Mouse (Mus musculus) kidney, adult 2 months (tissue): ENCODE data around the gene 1700018B08Rik. TPM values are rescaled to one million over a fixed set of nuclear protein-coding genes. Genes with fewer than 3 reads are reported as not detected.
A peak's percentile ranks its signal among the peaks of the same experiment; 100 is the strongest.

ENCODE experiments used
- DNase-seq: peaks from one replicate; pipeline ENCODE4 v3.0.0; 2021
- H3K27ac ChIP-seq: fragments of 200-500 bp; 2 replicates; pipeline ENCODE4 v1.5.1; 2012; ENCODE audit warnings: low read depth, low read length, control low read depth, inconsistent platforms; ENCODE audit not compliant: insufficient read depth
- H3K27me3 ChIP-seq: fragments of 200-500 bp; replicated peaks from 2 replicates; pipeline ENCODE4 v1.6.1; 2012; ENCODE audit warnings: mild to moderate bottlenecking, moderate library complexity, low read length, inconsistent platforms; ENCODE audit not compliant: control insufficient read depth, insufficient read depth
- H3K36me3 ChIP-seq: fragments of 200-500 bp; 2 replicates; pipeline ENCODE4 v1.6.1; 2012; ENCODE audit warnings: mild to moderate bottlenecking, moderate library complexity, low read length, inconsistent platforms; ENCODE audit not compliant: control insufficient read depth, insufficient read depth
- H3K4me1 ChIP-seq: fragments of 200-500 bp; 2 replicates; pipeline ENCODE4 v1.6.1; 2011; ENCODE audit warnings: low read length; ENCODE audit not compliant: control insufficient read depth, insufficient read depth
- H3K4me3 ChIP-seq: fragments of 200-500 bp; 2 replicates; pipeline ENCODE4 v1.5.1; 2011; ENCODE audit warnings: mild to moderate bottlenecking, low read depth, low read length, control low read depth; ENCODE audit not compliant: insufficient read depth
- CTCF ChIP-seq: fragments of 200-500 bp; conservative IDR thresholded peaks from 2 replicates; pipeline ENCODE4 v1.5.1; 2011; ENCODE audit warnings: low read depth, mild to moderate bottlenecking, control low read depth, low read length, moderate library complexity, mixed read lengths; ENCODE audit not compliant: insufficient read depth, insufficient read length
- POLR2A ChIP-seq: fragments of 200-500 bp; IDR thresholded peaks from one replicate; pipeline ENCODE4 v1.6.1; 2011; ENCODE audit warnings: low read depth, low read length, control low read depth
- WGBS: fragments of 180-500 bp; shearing (Covaris S2); methylation state at CpG from one replicate; pipeline ENCODE4 v1.1.7; 2018; 5-methylcytosine and 5-hydroxymethylcytosine counted together
- polyA plus RNA-seq: library from polyadenylated mRNA; depleted of rRNA; stranded (reverse); fragments of >200 nt; gene quantifications from 2 replicates; pipeline ENCODE4 v1.2.3, GENCODE M21; 2012

1700018B08Rik gene
- polyA plus RNA-seq, 1 experiment, result not detected

DNA sequence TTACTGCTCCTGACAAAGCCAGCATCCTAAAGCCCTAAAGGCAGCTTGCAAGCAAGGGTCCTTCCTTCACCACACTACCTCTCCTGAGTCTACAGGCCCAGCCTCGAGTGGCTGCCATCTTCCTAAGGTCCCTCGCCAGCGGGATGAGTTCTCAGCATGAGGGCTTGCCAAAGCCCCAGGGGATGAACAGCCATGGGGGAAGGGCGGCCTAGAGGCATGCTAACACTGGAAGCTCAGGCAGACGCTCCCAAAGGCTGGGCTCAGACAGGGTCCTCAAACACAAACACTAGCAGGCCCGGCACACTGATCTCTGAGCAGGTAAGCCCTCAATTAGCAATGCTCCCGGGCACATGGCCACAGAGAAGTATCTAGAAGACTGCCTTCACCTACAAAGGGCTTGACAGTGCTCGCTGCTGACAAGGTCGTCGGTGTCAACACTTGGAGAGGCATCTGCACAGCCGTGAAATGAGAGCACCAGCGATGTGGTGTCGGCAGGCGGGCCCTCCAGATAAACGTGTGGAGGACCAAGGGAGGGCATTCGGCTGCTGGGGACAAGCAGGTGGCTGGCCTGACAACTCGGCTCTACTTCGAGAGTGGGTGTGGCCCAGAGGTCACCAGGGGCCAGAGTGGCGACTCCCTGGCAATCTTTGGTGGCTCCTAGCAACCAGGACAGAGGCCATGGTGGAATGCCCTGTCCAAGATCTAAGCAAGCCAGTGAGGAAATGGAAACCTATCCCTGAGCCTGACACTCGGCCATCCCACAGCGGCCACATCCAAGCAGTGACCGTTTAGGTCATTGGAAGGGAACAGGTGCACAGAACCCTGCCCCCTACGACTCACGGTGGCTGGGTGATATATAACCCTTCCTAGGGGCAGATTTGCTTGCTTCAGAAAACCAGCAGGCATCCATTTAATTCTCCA lies 7.2 kb upstream of the 1700018B08Rik start:
- no peak for DNase-seq
- no peak overlapping the region for H3K27ac ChIP-seq
- no peaks in the 10 kb centered on the region for H3K27me3 ChIP-seq
- 72% methylated on average over 24 of the region's 24 CpGs for WGBS
- no peaks in the 10 kb centered on the region for H3K4me1 ChIP-seq
- no peak for TF ChIP-seq CTCF
- no peak for TF ChIP-seq POLR2A
- no peaks in the 10 kb centered on the region for H3K36me3 ChIP-seq
- H3K4me3 ChIP-seq, result no peak overlapping the region

DNA sequence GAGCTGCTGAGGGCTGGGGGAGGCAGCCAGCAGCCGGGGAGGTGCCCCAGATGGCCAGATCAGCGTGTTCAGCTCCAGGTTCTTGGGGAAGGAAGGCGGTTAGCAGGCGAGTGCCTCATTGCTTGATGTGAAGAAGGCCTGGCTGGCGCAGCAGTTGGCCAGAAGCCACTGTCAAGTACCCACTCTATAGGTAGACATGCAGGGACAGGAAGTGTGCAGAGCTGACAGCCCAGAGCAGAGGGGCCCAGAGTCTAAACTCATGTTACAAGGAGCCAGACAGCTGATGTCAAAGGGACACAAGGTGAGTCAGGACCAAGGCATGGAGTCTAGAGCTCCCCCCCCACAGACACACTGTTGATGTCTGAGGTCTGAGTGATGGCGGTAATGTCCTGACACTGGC lies 5.9 kb upstream of the 1700018B08Rik start:
- Histone ChIP-seq H3K4me1 (no peaks in the 10 kb centered on the region), H3K4me3 (no peak overlapping the region), H3K27me3 (no peaks in the 10 kb centered on the region), H3K27ac (no peak overlapping the region), H3K36me3 (no peaks in the 10 kb centered on the region)
- no peak for DNase-seq
- 78% methylated on average over 6 of the region's 6 CpGs for WGBS
- TF ChIP-seq CTCF (no peak), POLR2A (no peak)

DNA sequence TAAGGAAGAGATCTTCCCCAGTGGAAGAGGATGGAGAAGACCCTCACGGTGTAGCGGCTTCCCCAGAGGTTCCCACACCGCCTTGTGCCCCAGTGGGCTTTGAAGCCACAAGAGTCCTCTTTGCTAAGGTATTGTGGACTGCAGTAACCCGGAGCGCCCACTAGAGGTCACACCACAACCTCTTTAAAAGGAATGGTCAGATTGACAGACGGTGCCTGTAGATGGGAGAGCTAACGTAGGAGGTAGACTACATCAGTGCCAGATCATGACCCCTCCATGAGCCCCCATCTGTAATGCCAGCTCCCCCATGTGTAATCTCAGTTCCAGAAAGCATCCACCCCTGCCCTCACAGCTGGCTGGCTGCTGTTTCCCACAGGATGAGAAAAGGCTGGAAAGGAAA lies 3.0 kb upstream of the 1700018B08Rik start:
- DNase-seq, result peak; percentile 73
- Histone ChIP-seq H3K4me3 (no peak overlapping the region), H3K36me3 (no peaks in the 10 kb centered on the region), H3K27me3 (no peaks in the 10 kb centered on the region), H3K4me1 (no peaks in the 10 kb centered on the region), H3K27ac (no peak overlapping the region)
- TF ChIP-seq CTCF (peak; percentile 89), POLR2A (no peak)
- 7% methylated on average over 7 of the region's 7 CpGs for WGBS

DNA sequence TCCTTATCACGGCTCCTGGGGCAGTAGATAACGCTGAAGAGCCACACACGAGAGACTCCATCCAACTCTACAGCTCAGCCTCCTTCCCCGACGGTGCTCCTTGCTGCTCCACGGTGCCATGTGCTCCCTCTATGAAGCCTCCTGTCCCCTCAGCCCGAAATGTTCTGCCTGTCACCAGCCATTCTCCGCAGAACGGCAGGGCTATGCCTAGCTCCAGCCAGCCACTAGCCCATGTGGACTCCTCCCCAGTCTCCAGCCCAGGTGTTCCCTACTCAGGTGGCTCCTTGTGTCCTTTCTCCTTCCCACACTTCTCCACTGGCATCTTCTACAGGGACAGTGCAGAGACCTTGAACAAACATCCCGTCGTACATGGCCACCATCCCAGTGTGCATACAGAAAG lies 816 bp upstream of the 1700018B08Rik start:
- WGBS, result 73% methylated on average over 11 of the region's 11 CpGs

DNA sequence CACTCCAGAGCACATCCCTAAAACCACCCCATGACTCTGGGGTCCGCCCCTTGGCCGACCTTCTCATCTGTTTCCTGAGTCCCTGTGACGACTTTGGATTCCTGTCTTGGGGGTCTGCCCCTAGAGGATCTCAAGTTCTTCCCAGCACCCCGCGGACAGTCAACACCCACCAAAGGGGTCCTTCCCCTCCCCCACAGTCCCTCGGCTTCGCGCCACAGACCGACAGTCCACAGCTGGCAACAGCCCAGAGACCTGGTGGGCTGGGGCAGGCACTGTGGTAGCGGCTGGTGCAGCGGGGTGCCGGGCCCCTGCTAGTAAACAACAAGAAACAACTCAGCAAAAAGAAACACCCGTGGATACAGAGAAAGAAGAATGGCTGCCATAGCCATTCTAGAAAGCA lies 1.2 kb downstream of the 1700018B08Rik start:
- TF ChIP-seq POLR2A (no peak), CTCF (no peak)
- no peak for DNase-seq
- no peak overlapping the region for H3K27ac ChIP-seq
- H3K27me3 ChIP-seq, result no peaks in the 10 kb centered on the region
- H3K4me3 ChIP-seq, result no peak overlapping the region
- H3K36me3 ChIP-seq, result no peaks in the 10 kb centered on the region
- WGBS, result 62% methylated on average over 13 of the region's 13 CpGs
- H3K4me1 ChIP-seq, result no peaks in the 10 kb centered on the region

More for the DNA sequence above, 816 bp upstream of the 1700018B08Rik start:
- TF ChIP-seq CTCF (no peak), POLR2A (no peak)
- Histone ChIP-seq H3K4me1 (no peaks in the 10 kb centered on the region), H3K36me3 (no peaks in the 10 kb centered on the region), H3K27ac (no peak overlapping the region), H3K4me3 (no peak overlapping the region), H3K27me3 (no peaks in the 10 kb centered on the region)
- DNase-seq, result no peak

DNA sequence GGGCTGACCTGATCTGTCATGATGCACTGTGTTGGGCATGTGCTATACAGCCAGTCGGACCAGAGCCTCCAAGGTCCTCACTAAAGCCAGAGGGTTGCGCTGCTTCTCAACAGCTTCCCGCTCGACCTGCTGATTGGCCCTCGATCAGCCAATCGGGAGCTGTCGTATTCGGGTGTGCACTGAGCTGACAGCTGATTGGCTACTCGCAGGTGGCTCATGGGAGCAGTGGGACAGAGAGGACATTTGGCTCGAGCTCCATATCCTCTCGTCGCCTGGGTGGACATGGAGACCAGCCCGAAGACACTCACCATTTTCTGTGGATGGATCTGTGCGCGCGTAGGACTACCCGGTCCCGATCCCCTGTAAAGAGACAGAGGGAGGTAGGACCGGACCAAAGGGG lies 2.3 kb downstream of the 1700018B08Rik start:
- TF ChIP-seq POLR2A (no peak), CTCF (no peak)
- H3K4me3 ChIP-seq, result no peak overlapping the region
- WGBS, result 81% methylated on average over 19 of the region's 19 CpGs
- H3K4me1 ChIP-seq, result no peaks in the 10 kb centered on the region
- DNase-seq, result no peak
- H3K27ac ChIP-seq, result no peak overlapping the region
- no peaks in the 10 kb centered on the region for H3K27me3 ChIP-seq
- no peaks in the 10 kb centered on the region for H3K36me3 ChIP-seq

DNA sequence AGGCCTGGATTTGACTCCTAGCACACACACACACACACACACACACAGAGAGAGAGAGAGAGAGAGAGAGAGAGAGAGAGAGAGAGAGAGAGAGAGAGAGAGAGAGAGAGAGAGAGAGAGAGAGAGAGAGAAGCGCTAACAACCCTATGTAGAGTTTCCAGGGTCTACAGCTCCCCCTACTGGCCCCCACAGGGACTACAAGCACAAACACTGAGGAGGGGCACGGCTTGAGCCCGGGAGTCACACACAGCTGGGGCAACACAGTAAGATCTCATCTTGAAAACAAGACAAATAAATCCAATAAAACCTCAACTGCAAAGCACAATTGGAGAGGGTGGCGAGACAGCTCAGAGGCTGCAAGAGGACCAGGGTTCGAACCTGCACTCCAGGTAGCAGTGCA lies 11.7 kb downstream of the 1700018B08Rik start:
- H3K27me3 ChIP-seq, result no peaks in the 10 kb centered on the region
- DNase-seq, result peak; percentile 25
- WGBS, result 53% methylated on average over 5 of the region's 5 CpGs
- peak; percentile 53 for TF ChIP-seq CTCF
- TF ChIP-seq POLR2A, result no peak
- no peak overlapping the region for H3K27ac ChIP-seq
- H3K4me3 ChIP-seq, result no peak overlapping the region
- H3K4me1 ChIP-seq, result no peaks in the 10 kb centered on the region
- no peaks in the 10 kb centered on the region for H3K36me3 ChIP-seq
